Mouse (Mus musculus) CH12.LX (cell line): Measurements from ENCODE around the gene Dhx37.

Experiments
- JUN ChIP-seq: IDR thresholded peaks from 2 replicates; pipeline ENCODE4 v1.6.1; 2011; ENCODE audit warnings: low read depth, mild to moderate bottlenecking, low read length, improper control_type of control experiment, moderate library complexity; ENCODE audit not compliant: insufficient read depth
- SMC3 ChIP-seq: IDR thresholded peaks from 2 replicates; pipeline ENCODE4 v1.6.1; 2011; ENCODE audit warnings: low read depth, low read length, improper control_type of control experiment
- TCF12 ChIP-seq: IDR thresholded peaks from 2 replicates; pipeline ENCODE4 v1.6.1; 2014; ENCODE audit warnings: low read depth, mild to moderate bottlenecking, inconsistent platforms, low read length, improper control_type of control experiment
- ZNF384 ChIP-seq: IDR thresholded peaks from 2 replicates; pipeline ENCODE4 v1.6.1; 2012; ENCODE audit warnings: low read depth, low read length, improper control_type of control experiment, inconsistent platforms

GRCm38 (mm10) chr5:125452573-125452972, 18.7 kb upstream of the Dhx37 start:
- TF ChIP-seq ZNF384 (no peak), TCF12 (no peak), SMC3 (no peak), JUN (no peak)
